Mouse (Mus musculus) liver, embryonic 14.5 days (tissue): Measurements from ENCODE around the gene Gtf2f1. TPM values are rescaled to one million over a fixed set of nuclear protein-coding genes. Genes with fewer than 3 reads are reported as not detected.

ENCODE experiments used
- ATAC-seq: fragments of 200-750 bp; cut with Nextera tagmentation; 2 replicates; pipeline ENCODE4 v1.8.0; 2017; ENCODE audit warnings: moderate number of reproducible peaks, mild to moderate bottlenecking, moderate library complexity; ENCODE audit not compliant: insufficient read depth
- DNase-seq, 3 experiments: peaks; one replicate each; pipeline ENCODE4 v3.0.0-alpha.2; 2012 to 2013; ENCODE audit warnings: low read depth in 3 of 3, low spot score in 3 of 3
- H3K27ac ChIP-seq: fragments of 300-500 bp; sonication (generic); 2 replicates; pipeline ENCODE4 v1.5.1; 2014; ENCODE audit warnings: moderate library complexity, mild to moderate bottlenecking, control low read depth, inconsistent platforms
- H3K27me3 ChIP-seq: fragments of 300-500 bp; sonication (generic); 2 replicates; pipeline ENCODE4 v1.6.1; 2014; ENCODE audit warnings: mild to moderate bottlenecking, low read length, moderate library complexity; ENCODE audit not compliant: control insufficient read depth, insufficient read depth
- H3K36me3 ChIP-seq: fragments of 300-500 bp; sonication (generic); replicated peaks from 2 replicates; pipeline ENCODE4 v1.6.1; 2014; ENCODE audit warnings: low read depth; ENCODE audit not compliant: control insufficient read depth, insufficient read depth
- H3K4me1 ChIP-seq, 2 experiments: fragments of 200-500 bp in 1 of 2; fragments of 300-500 bp in 1 of 2; sonication (generic) in 1 of 2; replicated peaks; 2 replicates each; pipeline ENCODE4 v1.6.1; 2012 to 2014; ENCODE audit warnings: antibody characterized with exemption in 1 of 2, inconsistent platforms in 1 of 2, low read length in 1 of 2; ENCODE audit not compliant: control insufficient read depth in 2 of 2, insufficient read depth in 2 of 2
- H3K4me2 ChIP-seq: fragments of 300-500 bp; sonication (generic); 2 replicates; pipeline ENCODE4 v1.6.1; 2014; ENCODE audit warnings: low read depth, mild to moderate bottlenecking, control low read depth, moderate library complexity
- H3K4me3 ChIP-seq, 2 experiments: fragments of 200-500 bp in 1 of 2; fragments of 300-500 bp in 1 of 2; sonication (generic) in 1 of 2; 2 replicates each; pipeline ENCODE4 v1.5.1; 2012 to 2014; ENCODE audit warnings: low read depth in 2 of 2, low read length in 2 of 2, mild to moderate bottlenecking in 2 of 2, control low read depth in 1 of 2, inconsistent platforms in 1 of 2, moderate library complexity in 1 of 2; ENCODE audit not compliant: insufficient read depth in 1 of 2
- H3K9ac ChIP-seq: fragments of 300-500 bp; sonication (generic); replicated peaks from 2 replicates; pipeline ENCODE4 v1.6.1; 2014; ENCODE audit warnings: mild to moderate bottlenecking, control low read depth, moderate library complexity
- H3K9me3 ChIP-seq: fragments of 300-500 bp; sonication (generic); 2 replicates; pipeline ENCODE4 v1.6.1; 2016; ENCODE audit warnings: low read length, mixed read lengths; ENCODE audit not compliant: control insufficient read depth
- CTCF ChIP-seq: IDR thresholded peaks from 2 replicates; pipeline ENCODE4 v1.5.1; 2016; ENCODE audit warnings: antibody characterized with exemption, low read depth, control low read depth
- EP300 ChIP-seq: IDR thresholded peaks from 2 replicates; pipeline ENCODE4 v1.6.1; 2016; ENCODE audit warnings: antibody characterized with exemption, low read depth
- WGBS: fragments of 180-500 bp; shearing (Covaris S2); extraction: QIAGEN DNeasy Blood & Tissue Kit; methylation state at CpG from one replicate; pipeline ENCODE4 v1.1.7; 2014; ENCODE audit not compliant: insufficient replicate concordance; 5-methylcytosine and 5-hydroxymethylcytosine counted together
- polyA plus RNA-seq, 2 experiments: library from polyadenylated mRNA; depleted of rRNA in 1 of 2; stranded (reverse) in 1 of 2; unstranded in 1 of 2; fragments of >200 nt; fragmentation: Nextera tagmentation in 1 of 2; extraction: Ambion mirVana in 1 of 2; gene quantifications; 2 replicates each; pipeline versions ENCODE4 v1.2.1 to v1.2.3; 2012 to 2014

Gene Gtf2f1
- polyA plus RNA-seq, 2 experiments, result 47.3 to 56.5 TPM

- no peaks in the 10 kb centered on the region for H3K27me3 ChIP-seq
- no peak overlapping the region for H3K4me2 ChIP-seq
- 29% methylated on average over 8 of the region's 8 CpGs for WGBS
- DNase-seq (no peak), ATAC-seq (no peak)
- no peak overlapping the region for H3K4me3 ChIP-seq
- peak; percentile 61 for TF ChIP-seq CTCF
- TF ChIP-seq EP300, result no peak
- no peak overlapping the region for H3K27ac ChIP-seq
- H3K36me3 ChIP-seq, result no peaks in the 10 kb centered on the region
- no peaks in the 10 kb centered on the region for H3K4me1 ChIP-seq
- no peaks in the 10 kb centered on the region for H3K9me3 ChIP-seq
- H3K9ac ChIP-seq, result no peak overlapping the region
Observed at GRCm38 (mm10) chr17:57038978-57039377, 27.9 kb upstream of the Gtf2f1 start.

- WGBS, result 74% methylated on average over 4 of the region's 4 CpGs
- DNase-seq (no peak), ATAC-seq (no peak)
- Histone ChIP-seq H3K4me2 (peak overlapping the region; percentile 94), H3K27me3 (no peaks in the 10 kb centered on the region), H3K9ac (peak overlapping the region; percentile 84; the same call in 1 of the 2 replicates), H3K36me3 (peaks cover 12% of the 10 kb centered on the region), H3K9me3 (no peaks in the 10 kb centered on the region), H3K27ac (peak overlapping the region; percentile 88), H3K4me1 (peaks cover 20 to 21% of the 10 kb centered on the region in 2 experiments), H3K4me3 (peak overlapping the region in 1 of 2 experiments; percentile 61; a peak in 2 of 4 replicates)
- no peak for TF ChIP-seq EP300
- TF ChIP-seq CTCF, result 0 out of 2 replicates have a peak, but pooled peaks have one; percentile 31
Observed at GRCm38 (mm10) chr17:57032854-57033253, 21.8 kb upstream of the Gtf2f1 start.

- no peaks in the 10 kb centered on the region for H3K27me3 ChIP-seq
- H3K27ac ChIP-seq, result peak overlapping the region; percentile 88
- peaks cover 21% of the 10 kb centered on the region for H3K36me3 ChIP-seq
- H3K4me3 ChIP-seq, result peak overlapping the region; percentile 65 to 90
- H3K4me1 ChIP-seq, result peaks cover 23 to 27% of the 10 kb centered on the region in 2 experiments
- under 1% methylated on average over 38 of the region's 38 CpGs for WGBS
- ATAC-seq (peak; percentile 85), DNase-seq (peak; percentile 100)
- peak overlapping the region; percentile 84 for H3K9ac ChIP-seq
- TF ChIP-seq CTCF, result no peak
- TF ChIP-seq EP300, result peak; percentile 53
- H3K4me2 ChIP-seq, result peak overlapping the region; percentile 94
- H3K9me3 ChIP-seq, result no peaks in the 10 kb centered on the region
Observed at GRCm38 (mm10) chr17:57031661-57032420, 20.8 kb upstream of the Gtf2f1 start.

- under 1% methylated on average over 97 of the region's 99 CpGs for WGBS
- Histone ChIP-seq H3K27ac (peak within 1 kb of the TSS; percentile 88), H3K4me3 (peak within 1 kb of the TSS; percentile 90 to 97), H3K4me2 (peak within 1 kb of the TSS; percentile 98), H3K9ac (peak within 1 kb of the TSS; percentile 86), H3K9me3 (no peaks in the 10 kb centered on the region), H3K4me1 (peaks cover 23 to 29% of the 10 kb centered on the region in 2 experiments), H3K27me3 (no peaks in the 10 kb centered on the region), H3K36me3 (peaks cover 28% of the 10 kb centered on the region)
- DNase-seq, result no peak
- TF ChIP-seq CTCF (no peak), EP300 (no peak)
- no peak for ATAC-seq
Observed at GRCm38 (mm10) chr17:57030931-57031660, 20.0 kb upstream of the Gtf2f1 start, which contains the start of gene Khsrp. TSS of gene Khsrp (minus strand) at chr17:57031522.

GRCm38 (mm10) chr17:57029691-57030090 is 18.6 kb upstream of the Gtf2f1 start:
- H3K4me1 ChIP-seq, result peaks cover 23 to 29% of the 10 kb centered on the region in 2 experiments
- peak overlapping the region; percentile 86 for H3K9ac ChIP-seq
- H3K36me3 ChIP-seq, result peaks cover 42% of the 10 kb centered on the region

More at GRCm38 (mm10) chr17:57029691-57030090, 18.6 kb upstream of the Gtf2f1 start:
- DNase-seq (peak; percentile 63 to 68 (median 66)), ATAC-seq (no peak)
- H3K4me2 ChIP-seq, result peak overlapping the region; percentile 98
- H3K27ac ChIP-seq, result peak overlapping the region; percentile 28
- H3K27me3 ChIP-seq, result no peaks in the 10 kb centered on the region
- 15% methylated on average over 8 of the region's 8 CpGs for WGBS
- TF ChIP-seq EP300 (no peak), CTCF (no peak)
- no peaks in the 10 kb centered on the region for H3K9me3 ChIP-seq
- H3K4me3 ChIP-seq, result peak overlapping the region; percentile 90 to 97
